Mouse (Mus musculus) spleen, adult 12 weeks (tissue): Measurements from ENCODE around the gene Prg4.

Experiments used
- DNase-seq: peaks from one replicate; pipeline ENCODE4 v3.0.0; 2022; ENCODE audit warnings: low spot score

Gene Prg4

DNA sequence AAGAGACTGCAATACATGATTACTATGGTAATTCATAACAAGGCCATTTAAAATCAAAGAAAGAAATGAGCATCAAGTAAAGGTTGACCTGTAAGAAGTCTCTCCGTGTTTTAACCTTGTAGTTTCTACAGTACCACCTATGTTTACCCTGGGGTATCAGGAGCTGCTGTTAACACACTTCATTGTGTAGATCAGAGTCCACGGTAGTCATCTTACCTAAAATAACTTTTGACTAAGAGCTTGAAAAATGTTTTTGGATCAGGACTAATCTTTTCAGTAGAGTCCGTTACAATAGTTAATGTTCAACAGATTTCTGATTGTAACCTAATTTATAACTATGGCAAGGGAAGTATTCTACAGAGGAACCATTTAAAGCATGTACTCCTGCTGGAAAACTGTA, 61.4 kb downstream of the Prg4 start:
- DNase-seq: no peak

DNA sequence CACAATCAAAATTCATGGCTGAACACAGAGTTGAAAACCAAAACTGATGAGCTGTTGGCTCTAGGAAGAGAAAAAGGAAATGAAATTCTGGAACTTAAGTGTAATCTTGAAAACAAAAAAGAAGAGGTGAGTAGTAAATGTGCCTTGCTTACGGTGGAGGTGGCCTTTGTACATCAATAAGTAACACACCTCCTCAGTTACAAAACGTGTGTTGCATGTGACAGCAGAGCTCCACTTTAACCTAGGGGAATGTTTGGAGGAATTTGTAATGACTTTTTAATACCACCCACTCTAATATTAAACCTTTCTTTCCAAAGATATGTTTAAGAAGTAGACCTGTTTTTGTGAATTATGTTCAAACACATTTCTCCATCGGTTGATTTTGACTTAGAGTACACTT, 62.1 kb downstream of the Prg4 start:
- DNase-seq: no peak
